8 mouse cellular contexts compared by ENCODE assay signal in the genomic region with DNA sequence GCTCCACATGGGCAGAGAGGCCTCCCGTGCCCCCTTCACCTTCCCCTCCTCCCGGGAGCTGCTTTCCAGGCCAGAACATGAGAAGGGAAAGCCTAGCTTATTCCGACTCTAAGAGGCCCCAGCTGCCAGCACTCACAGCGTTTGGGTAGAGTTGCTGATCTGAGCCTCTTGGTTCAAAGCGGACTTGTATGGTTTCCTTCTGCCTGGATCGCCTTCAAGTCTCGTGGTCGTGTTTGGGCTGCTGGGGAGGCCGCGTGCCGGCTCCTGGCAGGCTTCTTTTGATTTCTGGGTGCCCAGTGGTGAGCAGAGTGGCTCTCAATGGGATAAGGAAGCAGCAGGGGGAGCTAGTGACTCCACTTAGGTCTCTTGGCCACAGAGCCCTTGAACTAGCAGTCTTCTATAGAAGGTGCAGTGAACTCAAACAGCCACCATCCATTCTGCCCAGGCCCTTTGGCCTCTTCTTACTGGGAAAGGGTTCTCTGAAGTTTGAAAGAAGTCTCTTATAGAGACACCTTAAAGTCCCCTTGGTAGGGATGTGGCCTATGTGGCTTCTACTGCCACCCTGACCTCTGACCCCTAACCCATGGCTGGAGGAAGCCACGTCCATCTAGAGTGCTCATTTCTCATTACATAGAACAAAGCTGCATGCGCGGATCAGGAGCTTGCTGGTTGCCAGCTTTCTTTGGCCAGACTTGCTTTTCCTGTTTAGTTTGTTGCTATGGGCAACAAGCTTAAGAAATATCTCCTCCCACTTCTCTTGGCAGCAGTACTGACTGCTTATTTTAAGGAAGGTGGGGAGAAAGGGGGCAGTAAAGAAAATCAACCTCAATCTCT.
DNase-seq lines count a peak whose midpoint lies in the region; ATAC-seq and TF ChIP-seq lines count a peak whose summit lies in the region.

No protein-coding gene starts in this region.

- H3K4me2 ChIP-seq in heart, postnatal 0 days (ENCODE audit: low read depth, low read length) = no peak overlapping the region
- H3K4me2 ChIP-seq in lung, embryonic 15.5 days = peak overlapping the region; percentile 18; the same call in 1 of the 2 replicates

- peak; percentile 69 for ATAC-seq in heart, postnatal 0 days (ENCODE audit: insufficient read depth, low read depth)
- peak; percentile 80 for ATAC-seq in lung, embryonic 15.5 days (ENCODE audit: borderline replicate concordance, extremely low read depth, low FRiP score, low TSS enrichment)

- peaks cover 51% of the 10 kb centered on the region for H3K4me1 ChIP-seq in heart, postnatal 0 days (ENCODE audit: control insufficient read depth, insufficient read depth)
- peaks cover 41% of the 10 kb centered on the region for H3K4me1 ChIP-seq in lung, embryonic 15.5 days
- H3K4me1 ChIP-seq in olfactory bulb, adult 2 months (ENCODE audit: control insufficient read depth, insufficient read depth, low read length) = peaks cover 29% of the 10 kb centered on the region

- H3K27ac ChIP-seq in heart, postnatal 0 days (ENCODE audit: low read depth) = peak overlapping the region; percentile 90
- H3K27ac ChIP-seq in lung, embryonic 15.5 days = peak overlapping the region; percentile 93
- H3K27ac ChIP-seq in olfactory bulb, adult 2 months (ENCODE audit: insufficient read depth, low read depth, low read length) = peak overlapping the region; percentile 74

- peaks cover 33% of the 10 kb centered on the region for H3K36me3 ChIP-seq in heart, postnatal 0 days (replicated peaks; ENCODE audit: control insufficient read depth, insufficient read depth, low read length)
- no peaks in the 10 kb centered on the region for H3K36me3 ChIP-seq in lung, embryonic 15.5 days

- H3K4me3 ChIP-seq in heart, postnatal 0 days (ENCODE audit: low read depth, low read length) = no peak overlapping the region
- H3K4me3 ChIP-seq in lung, embryonic 15.5 days = no peak overlapping the region
- no peak overlapping the region for H3K4me3 ChIP-seq in olfactory bulb, adult 2 months (ENCODE audit: insufficient read depth, low read depth, low read length)

- TF ChIP-seq CTCF in heart, postnatal 0 days (IDR thresholded peaks at IDR 0.05; ENCODE audit: low read depth) = peak; percentile 28
- TF ChIP-seq CTCF in olfactory bulb, adult 2 months (IDR thresholded peaks at IDR 0.05; ENCODE audit: insufficient read depth, low read depth, low read length) = no peak

- H3K27me3 ChIP-seq in heart, postnatal 0 days (ENCODE audit: control insufficient read depth, insufficient read depth, low read length) = no peaks in the 10 kb centered on the region
- H3K27me3 ChIP-seq in lung, embryonic 15.5 days = no peaks in the 10 kb centered on the region

- peak; percentile 32 to 37 for DNase-seq in spleen, postnatal 36 days (ENCODE audit: low spot score in 2 of 2)
- DNase-seq in spleen, postnatal 4 days (ENCODE audit: low spot score in 2 of 2) = no peak
- DNase-seq in fat pad, adult 2 months (ENCODE audit: extremely low read depth, low read depth, low spot score) = peak; percentile 95
- peak; percentile 95 for DNase-seq in heart, postnatal 0 days (ENCODE audit: low spot score)
- peak; percentile 62 to 72 for DNase-seq in layer of hippocampus, adult 18-20 months (ENCODE audit: low spot score in 2 of 2)
- DNase-seq in retina, postnatal 1 day = no peak

- TF ChIP-seq EP300 in heart, postnatal 0 days (IDR thresholded peaks at IDR 0.05; ENCODE audit: low read depth) = no peak

- WGBS in heart, postnatal 0 days = 15% methylated on average over 14 of the region's 14 CpGs
- WGBS in lung, embryonic 15.5 days = 15% methylated on average over 14 of the region's 14 CpGs
- 8% methylated on average over 14 of the region's 14 CpGs for WGBS in olfactory bulb, adult 2 months

- TF ChIP-seq POLR2A in olfactory bulb, adult 2 months (IDR thresholded peaks at IDR 0.05; ENCODE audit: insufficient read depth, low read depth, low read length) = no peak

- no peak overlapping the region for H3K9ac ChIP-seq in heart, postnatal 0 days (replicated peaks; ENCODE audit: low read depth, low read length)
- no peak overlapping the region for H3K9ac ChIP-seq in lung, embryonic 15.5 days

- H3K9me3 ChIP-seq in heart, postnatal 0 days (replicated peaks; ENCODE audit: control insufficient read depth, low read length) = no peaks in the 10 kb centered on the region
- H3K9me3 ChIP-seq in lung, embryonic 15.5 days = no peaks in the 10 kb centered on the region

Comparison
In these comparisons a context has a peak if more than half of its experiments do, and no peak if none do; other contexts are left out.
1. DNase-seq: peak in spleen, postnatal 36 days (2 of 2), fat pad, adult 2 months (single experiment), heart, postnatal 0 days (single experiment) and layer of hippocampus, adult 18-20 months (2 of 2); none in spleen, postnatal 4 days (0 of 2) and retina, postnatal 1 day (single experiment).
2. Peak in every context shown above with its lines, with median percentiles within 50 percentile points of each other: H3K27ac ChIP-seq.